Mouse (Mus musculus): ENCODE results near the gene Il12rb2.
A peak's percentile ranks its signal among the peaks of the same experiment; 100 is the strongest.

Il12rb2 gene

DNA sequence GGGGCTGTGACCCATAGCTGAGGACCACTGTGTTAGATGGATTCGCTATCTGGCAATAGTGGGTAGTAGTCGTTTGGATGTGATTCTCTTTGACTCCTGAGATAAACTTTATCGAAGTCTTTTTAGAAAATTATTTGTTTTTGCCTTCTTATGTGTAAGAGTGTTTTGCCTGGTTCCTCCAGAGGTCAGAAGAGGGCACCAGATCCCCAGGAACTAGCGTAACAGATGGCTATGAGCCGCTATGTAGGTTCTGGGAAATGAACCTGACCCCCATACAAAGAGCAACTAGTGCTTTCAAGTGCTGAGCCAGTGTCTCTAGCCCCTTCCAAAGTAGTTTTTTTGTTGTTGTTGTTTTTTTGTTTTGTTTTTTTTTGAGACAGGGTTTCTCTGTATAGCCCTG, 79.9 kb downstream of the Il12rb2 start:
- DNase-seq (ENCODE audit: low read depth, low spot score): peak; percentile 67

DNA sequence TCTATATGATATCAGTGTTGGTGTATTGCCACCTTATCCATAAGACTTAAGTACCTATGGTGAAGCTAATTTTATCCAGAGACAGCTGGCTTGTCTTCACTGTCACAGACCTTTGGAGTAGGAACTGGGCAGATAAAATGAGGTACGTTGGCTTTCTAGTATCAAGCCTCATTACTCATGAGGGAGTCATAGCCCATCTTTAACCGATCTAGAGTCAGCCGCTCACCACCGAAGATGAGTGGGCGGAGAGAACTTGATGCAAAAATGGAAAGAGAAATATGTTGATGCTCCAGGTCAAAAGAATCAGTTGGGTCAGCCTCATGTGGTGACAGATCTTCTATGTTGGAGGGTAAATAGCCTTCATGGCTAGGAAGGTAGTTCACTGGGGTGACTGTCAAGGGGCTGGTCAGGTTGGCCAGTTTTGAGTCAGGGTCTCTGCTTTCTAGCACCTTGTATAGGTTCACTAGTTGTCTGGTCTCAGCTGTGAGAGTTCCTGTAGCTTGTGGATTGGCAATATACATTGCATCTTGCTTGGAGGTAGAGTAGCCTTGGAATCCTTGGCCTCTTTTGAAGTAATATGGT, 83.9 kb downstream of the Il12rb2 start:
- DNase-seq (ENCODE audit: low read depth, low spot score): no peak

DNA sequence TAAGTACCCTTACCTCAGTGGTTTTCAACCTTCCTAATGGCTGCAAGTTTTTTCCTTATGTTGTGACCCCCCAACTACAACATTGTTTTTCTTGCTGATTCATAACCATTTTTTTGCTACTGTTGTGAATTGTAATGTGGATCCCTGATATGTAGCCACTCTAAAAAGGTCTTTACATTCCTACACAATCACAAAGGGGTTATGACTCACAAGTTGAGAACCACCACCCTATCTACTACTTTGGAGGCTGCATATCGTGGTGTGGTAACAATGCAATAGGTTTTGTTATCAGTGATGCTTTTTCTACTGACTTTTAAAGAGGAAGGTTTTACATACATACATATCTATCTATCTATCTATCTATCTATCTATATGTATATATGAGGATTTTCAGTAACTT, 93.1 kb downstream of the Il12rb2 start:
- DNase-seq (ENCODE audit: low read depth, low spot score): no peak

DNA sequence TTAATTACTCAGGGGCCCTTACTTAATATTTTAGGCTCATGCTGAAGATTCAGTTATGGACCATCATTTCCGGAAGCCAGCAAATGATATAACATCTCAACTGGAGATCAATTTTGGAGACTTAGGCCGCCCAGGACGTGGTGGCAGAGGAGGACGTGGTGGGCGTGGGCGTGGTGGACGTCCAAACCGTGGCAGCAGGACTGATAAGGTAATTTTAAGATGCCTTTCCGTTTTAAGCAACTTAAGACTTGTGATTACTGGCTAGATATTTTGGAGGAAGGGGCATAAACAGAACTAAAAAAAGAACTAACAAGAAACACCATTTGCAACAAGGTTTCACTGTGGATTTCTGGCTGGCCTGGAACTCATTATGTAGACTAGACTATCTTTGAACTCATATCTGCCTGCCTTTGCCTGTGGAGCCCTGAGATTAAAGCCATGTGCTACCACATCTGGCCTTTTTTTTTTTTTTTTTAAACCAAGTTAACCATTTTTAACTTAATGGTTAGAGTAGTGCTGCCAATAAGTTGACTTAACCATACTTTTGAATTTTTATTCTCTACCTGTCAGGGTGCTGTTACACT, 94.3 kb downstream of the Il12rb2 start:
- no peak for DNase-seq (ENCODE audit: low read depth, low spot score)

DNA sequence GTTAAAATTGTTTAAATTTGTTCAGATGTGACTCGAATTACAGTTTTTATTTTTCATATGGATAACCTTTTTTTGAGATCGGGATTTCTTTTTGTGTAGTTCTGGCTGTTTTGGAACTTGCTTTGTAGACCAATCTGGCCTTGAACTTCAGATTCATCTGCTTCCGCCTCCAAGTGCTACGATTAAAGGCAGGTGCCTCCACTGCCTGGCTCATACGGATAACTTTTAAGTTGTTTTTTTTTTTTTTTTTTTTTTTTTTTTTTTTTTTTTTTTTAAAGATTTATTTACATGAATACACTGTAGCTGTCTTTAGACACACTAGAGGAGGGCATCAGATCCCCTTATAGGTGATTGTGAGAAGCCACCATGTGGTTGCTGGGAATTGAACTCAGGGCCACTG, 98.0 kb downstream of the Il12rb2 start:
- no peak for DNase-seq (ENCODE audit: low read depth, low spot score)

DNA sequence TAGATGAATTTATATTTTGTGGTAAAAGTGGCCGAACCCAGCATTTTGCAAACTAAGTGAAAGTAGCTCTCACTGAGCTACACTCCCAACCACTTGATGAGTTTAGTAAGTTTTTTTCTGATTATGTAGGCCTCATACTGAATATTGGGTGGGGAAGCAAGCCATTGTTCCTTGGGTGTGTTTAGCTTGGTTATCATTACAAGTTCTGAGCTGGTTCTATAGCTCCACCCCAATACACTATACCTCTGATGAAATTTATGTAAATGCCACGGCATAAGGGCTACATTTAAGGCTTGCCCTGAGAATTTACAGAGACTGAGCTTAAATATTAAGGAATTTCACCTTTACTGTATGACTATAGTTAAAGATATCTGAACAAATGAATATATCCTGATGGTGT, 106.5 kb downstream of the Il12rb2 start:
- no peak for DNase-seq (ENCODE audit: low read depth, low spot score)

DNA sequence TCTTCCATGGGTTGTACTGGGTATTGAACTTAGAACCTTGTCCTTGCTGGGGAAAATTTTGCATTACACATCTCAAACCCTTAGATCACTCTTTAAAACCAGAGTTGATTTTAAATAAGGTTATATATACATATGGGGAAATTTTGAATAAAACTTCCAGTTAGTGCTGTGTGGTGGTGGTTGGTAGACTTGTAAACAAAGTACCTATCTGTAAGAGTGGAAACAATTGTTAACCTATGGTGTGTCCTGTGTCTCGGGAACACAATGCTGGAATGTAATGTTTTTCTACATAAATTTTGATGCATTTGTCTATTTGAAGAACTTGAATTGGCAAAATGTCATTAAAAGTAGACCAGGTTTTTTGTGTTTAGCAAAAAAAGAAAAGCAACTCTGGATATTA, 107.0 kb downstream of the Il12rb2 start:
- DNase-seq (ENCODE audit: low read depth, low spot score): no peak

DNA sequence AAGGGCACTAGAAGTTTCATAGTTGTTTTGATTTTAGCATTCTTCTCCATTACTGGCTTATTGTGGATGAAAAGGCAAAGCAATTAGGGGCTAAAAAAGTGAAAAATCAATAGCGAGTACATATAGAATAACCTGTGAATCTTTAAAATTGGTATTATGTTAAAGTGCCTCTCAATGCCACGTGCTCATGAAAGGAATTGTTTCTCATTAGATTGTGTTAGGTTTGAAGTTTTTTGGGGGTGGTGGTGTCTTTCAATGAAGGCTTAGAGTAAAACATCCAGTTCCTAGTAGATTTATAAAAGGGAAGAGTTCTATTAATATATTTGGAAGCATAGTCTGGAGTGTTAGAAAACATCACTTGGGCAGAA, 107.8 kb downstream of the Il12rb2 start:
- no peak for DNase-seq (ENCODE audit: low read depth, low spot score)

DNA sequence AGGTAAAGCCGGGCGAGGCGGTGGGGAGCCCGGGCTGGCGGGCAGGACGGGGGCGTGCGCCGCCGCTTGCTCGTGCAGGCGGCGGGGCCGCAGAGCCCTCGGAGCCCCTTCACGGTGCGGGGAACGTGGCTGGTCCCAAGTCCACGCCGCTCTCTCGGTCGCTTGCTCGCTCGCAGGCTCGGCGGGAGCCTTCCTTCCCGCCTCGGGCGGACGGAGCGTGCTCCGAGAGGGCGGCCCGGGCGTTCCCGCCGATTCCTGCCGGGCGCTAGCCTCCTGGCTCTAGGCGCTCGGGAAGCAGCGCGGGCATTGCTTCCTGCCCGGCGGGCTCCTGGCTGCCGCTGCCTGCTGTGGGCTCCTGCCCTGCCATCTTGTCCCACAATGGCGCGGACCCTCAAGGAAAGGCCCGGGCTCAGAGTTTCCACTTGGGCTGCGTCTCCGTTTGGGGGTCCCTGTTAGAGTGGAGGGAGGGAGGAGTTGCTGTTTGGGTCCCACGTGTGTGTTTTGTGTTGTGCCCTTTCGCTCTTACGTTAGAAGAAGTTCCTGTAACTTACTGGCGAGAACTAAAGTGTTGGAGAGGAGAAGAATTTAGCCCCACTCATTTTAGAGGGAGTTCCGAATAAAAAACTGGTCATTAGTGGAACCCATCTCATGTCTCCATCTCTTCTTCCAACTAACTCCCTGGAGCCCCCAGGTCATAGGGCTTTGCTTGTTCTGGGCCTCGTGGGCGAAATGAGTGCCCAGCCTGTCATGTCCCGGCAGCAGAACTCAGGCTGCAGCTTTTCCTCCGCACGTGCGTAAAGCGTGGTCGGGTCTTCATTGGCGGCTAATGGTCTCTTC, 108.4 kb downstream of the Il12rb2 start:
- peak; percentile 56 for DNase-seq (ENCODE audit: low read depth, low spot score)

DNA sequence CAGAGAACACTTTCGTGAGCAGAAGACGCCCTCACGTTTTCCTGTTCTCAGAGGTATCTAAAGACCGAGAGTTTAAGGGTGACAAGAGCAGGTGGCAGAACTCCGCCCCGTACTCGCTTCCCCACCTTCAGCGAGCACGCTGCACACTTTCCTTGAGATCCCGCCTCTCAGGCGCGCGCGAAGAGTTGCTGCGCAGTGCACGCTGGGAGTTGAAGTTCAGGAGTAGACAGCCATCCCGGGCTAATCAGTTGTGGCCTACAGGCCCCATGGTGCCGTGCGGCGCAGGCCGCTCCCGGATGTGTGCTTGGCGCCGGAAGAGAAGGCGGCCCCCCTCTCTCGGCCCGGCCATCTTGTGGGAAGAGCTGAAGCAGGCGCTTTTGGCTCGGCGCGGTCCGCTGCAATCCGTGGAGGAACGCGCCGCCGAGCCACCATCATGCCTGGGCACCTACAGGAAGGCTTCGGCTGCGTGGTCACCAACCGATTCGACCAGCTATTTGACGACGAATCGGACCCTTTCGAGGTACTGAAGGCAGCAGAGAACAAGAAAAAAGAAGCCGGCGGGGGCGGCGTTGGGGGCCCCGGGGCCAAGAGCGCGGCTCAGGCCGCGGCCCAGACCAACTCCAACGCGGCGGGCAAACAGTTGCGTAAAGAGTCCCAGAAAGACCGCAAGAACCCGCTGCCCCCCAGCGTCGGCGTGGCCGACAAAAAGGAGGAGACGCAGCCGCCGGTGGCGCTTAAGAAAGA, 109.2 kb downstream of the Il12rb2 start:
- peak; percentile 99 for DNase-seq (ENCODE audit: low read depth, low spot score)

DNA sequence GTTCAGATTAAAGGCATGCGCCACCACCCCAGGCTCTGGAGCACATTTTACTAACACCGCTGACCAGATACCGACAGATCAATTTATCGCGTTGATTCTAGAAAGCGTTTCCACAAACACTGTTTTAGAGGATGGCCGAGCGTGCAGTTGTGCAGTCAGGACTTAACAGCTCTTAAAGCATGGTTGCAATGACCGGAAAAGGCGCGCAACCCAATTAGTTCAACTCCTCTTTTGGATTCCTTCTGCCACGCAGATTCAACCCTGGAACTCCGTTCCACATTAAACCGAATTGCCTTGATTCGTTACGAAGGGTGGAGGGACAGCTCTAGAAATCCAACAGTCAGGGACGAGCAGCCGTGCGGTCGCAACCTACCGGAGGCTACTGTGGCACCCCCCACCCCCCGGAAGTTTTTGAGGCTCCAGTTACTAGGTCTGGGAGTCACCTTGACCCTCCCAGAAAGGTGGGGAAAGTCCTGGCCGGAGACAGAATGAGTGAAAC, 109.8 kb downstream of the Il12rb2 start:
- DNase-seq (ENCODE audit: low read depth, low spot score): no peak

DNA sequence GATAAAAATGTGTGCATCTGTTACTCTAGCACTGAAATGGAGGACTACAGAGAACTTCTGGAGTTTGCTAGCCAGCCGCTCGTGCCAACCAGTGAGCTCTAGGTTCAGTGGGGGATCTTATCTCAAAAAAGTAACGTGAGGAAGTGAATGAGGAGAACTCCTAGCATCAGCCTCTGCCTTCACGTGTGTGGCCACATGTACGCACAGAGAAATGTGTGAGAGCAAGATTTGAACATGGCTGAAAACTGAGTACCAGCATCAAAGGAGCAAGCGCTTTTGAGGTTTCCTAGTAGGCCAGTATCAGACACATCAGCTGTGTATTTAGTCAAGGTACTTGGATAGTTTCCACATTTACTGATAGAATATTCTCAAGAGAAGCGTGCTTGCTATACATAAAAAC, 111.1 kb downstream of the Il12rb2 start:
- no peak for DNase-seq (ENCODE audit: low read depth, low spot score)

DNA sequence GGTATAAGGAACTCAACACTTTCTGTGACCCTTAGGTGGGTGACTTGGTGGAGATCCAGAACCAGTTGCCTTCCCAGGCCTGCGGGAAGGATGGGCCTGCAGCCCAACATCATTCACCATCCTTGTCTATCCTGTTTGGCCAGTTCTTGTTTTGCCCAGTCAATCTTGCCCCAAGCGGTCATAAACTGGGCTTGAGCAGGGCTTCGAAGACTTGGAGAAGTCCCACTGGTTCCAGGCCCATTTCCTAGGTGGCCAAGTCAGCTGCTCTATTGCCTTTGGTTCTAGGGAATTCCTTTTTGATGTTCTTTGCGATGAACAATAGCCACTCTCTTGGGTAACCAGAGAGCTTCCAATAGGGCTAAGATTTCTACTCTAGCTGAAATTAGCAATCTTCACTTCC, 124.9 kb downstream of the Il12rb2 start:
- DNase-seq (ENCODE audit: low read depth, low spot score): no peak

DNA sequence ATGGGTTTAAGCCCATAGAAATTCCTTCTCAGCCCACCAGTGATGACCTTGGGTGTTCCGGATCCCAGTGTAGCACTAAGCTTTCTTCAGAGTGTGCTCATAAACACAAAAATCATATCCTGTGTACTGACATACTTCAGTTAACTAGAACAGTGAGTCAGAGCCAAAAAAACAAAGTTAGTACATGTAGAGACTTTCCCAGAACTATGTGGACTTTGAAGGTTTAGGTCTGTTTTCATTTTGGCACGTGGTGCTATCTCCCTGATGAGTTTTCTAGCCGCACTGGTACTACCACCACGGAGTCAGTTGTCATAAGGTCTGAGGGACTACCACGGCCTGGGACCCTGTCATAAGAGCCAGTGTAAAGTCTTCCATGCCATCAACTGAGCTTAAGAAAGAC, 131.5 kb downstream of the Il12rb2 start:
- DNase-seq (ENCODE audit: low read depth, low spot score): no peak

DNA sequence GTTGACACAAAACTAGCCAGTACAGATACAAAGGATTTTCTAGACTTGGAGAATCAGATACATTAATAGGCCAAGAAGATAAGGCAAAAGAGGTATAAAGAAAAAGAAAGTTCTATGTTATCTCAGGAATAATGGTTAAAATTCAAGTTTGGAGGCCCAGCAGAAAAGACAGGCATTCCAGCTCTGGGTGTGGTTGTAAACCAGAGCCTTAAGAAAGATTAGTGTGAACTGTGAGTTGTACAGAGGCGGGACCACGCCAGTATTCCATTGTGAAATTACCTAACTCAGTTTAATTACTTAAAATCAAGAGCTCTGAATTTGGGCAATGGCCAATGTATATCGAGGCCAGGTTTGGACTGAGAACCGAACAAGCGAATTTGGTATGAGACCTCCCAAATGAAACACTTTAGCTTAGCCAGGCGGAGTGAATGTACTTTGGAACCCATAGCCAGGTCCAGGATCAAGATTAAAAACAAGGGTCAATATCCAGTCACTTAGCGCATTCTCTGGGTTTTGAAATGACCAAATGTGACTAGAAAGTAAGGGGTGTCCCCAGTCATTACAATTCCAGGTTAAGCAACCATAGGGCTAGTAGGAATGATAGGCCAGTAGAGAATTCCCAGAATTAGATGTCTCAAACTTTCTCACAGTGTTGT, 132.1 kb downstream of the Il12rb2 start:
- no peak for DNase-seq (ENCODE audit: low read depth, low spot score)
